Mouse (Mus musculus): ENCODE results near the gene P4htm.

Gene P4htm

GRCm38 (mm10) chr9:108546875-108547274, 50.6 kb downstream of the P4htm start:
- DNase-seq (ENCODE audit: low spot score in 2 of 2), result no peak

DNA sequence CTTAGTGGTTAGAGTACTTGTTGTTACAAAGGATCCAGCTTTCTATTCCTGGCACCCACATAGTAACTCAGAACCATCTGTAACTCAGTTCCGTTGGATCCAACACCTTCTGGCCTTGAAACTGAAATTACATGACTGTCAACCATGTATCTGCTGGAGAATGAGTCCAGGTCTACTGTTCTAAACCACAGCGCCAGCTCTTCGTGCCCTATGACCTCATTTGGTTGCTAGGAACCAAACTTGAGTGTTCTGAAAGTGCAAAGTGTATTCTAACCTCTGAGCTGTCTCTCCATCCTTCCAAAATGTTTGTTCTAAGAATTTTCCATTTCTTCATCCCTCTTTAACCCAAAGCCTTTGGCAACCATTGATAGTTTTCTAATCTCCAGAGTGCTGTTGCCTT, 51.5 kb downstream of the P4htm start:
- DNase-seq (ENCODE audit: low spot score in 2 of 2), result no peak

- DNase-seq (ENCODE audit: low spot score in 2 of 2), result no peak
These were observed 56.6 kb downstream of the P4htm start for GRCm38 (mm10) chr9:108540846-108541245.

DNA sequence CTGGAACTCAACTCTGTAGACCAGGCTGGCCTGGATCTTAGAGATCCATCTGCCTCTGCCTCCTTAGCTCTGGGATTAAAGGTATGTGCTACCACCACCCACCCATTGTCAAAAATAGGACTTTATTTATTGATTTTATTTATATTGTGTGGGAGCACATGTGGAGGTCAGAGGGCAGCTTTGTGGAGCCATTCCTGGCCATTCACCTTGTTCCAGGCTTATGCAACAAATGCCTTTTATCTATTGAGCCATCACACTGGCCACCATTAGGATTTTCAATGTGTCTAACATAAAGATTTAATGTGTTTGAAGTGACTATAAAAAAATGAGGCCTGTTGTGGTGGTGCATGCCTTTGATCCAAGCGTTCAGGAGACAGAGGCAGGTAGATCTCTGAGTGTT, 66.0 kb downstream of the P4htm start:
- no peak for DNase-seq (ENCODE audit: low spot score in 2 of 2)

DNA sequence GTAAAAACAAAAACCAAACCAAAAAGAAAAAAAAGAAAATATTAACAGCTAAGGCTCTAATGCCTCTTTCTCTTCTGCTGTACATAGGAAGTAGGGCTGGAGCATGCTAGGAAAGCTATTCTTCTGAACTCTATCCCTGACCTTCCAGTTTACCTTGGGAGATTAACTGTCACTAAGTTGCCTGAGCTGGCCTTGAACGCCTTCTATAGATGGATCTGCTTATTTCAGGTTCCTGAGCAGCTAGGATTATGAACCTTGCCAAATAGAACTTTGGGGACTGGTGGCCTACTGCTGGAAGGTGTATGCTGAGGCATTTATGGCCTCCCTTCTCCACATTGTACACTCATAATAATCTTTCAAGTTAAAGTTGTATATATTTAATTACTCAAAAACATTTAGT, 66.5 kb downstream of the P4htm start:
- DNase-seq (ENCODE audit: low spot score in 2 of 2), result no peak
